Mouse (Mus musculus) bone marrow macrophage, adult 2 months (primary cell): ENCODE data around the gene Cfap221. TPM values are rescaled to one million over a fixed set of nuclear protein-coding genes. Genes with fewer than 3 reads are reported as not detected.

ENCODE experiments used
- H3K27ac ChIP-seq: 2 replicates; pipeline ENCODE4 v1.5.1; 2012; ENCODE audit warnings: low read depth, low read length; ENCODE audit not compliant: insufficient read depth
- H3K4me1 ChIP-seq: 2 replicates; pipeline ENCODE4 v1.6.1; 2012; ENCODE audit warnings: low read length; ENCODE audit not compliant: control insufficient read depth, insufficient read depth
- H3K4me3 ChIP-seq: 2 replicates; pipeline ENCODE4 v1.5.1; 2012; ENCODE audit warnings: mild to moderate bottlenecking, low read length, moderate library complexity; ENCODE audit not compliant: insufficient read depth
- CTCF ChIP-seq: IDR thresholded peaks from 2 replicates; pipeline ENCODE4 v1.5.1; 2012; ENCODE audit warnings: low read depth, mild to moderate bottlenecking, low read length, moderate library complexity
- POLR2A ChIP-seq: IDR thresholded peaks from 2 replicates; pipeline ENCODE4 v1.6.1; 2012; ENCODE audit warnings: mild to moderate bottlenecking, low read depth, low read length, borderline replicate concordance
- polyA plus RNA-seq: library from polyadenylated mRNA; stranded (reverse); fragments of >200 nt; gene quantifications from 2 replicates; pipeline ENCODE4 v1.2.4, GENCODE M21; 2012; ENCODE audit not compliant: missing spikeins, insufficient read depth, insufficient read length

The Cfap221 gene
- polyA plus RNA-seq, 1 experiment = not detected

GRCm38 (mm10) chr1:119959464-119959863 is 37.6 kb downstream of the Cfap221 start:
- H3K27ac ChIP-seq = no peak overlapping the region
- H3K4me1 ChIP-seq = no peaks in the 10 kb centered on the region
- no peak overlapping the region for H3K4me3 ChIP-seq
- TF ChIP-seq POLR2A = no peak
- no peak for TF ChIP-seq CTCF

GRCm38 (mm10) chr1:119957716-119958222 is 39.3 kb downstream of the Cfap221 start:
- no peak overlapping the region for H3K4me3 ChIP-seq
- H3K4me1 ChIP-seq = no peaks in the 10 kb centered on the region
- TF ChIP-seq CTCF (no peak), POLR2A (no peak)
- no peak overlapping the region for H3K27ac ChIP-seq

- no peaks in the 10 kb centered on the region for H3K4me1 ChIP-seq
- H3K27ac ChIP-seq = no peak overlapping the region
- no peak overlapping the region for H3K4me3 ChIP-seq
- TF ChIP-seq CTCF (no peak), POLR2A (no peak)
Observed at GRCm38 (mm10) chr1:119954680-119955079, 42.4 kb downstream of the Cfap221 start.

- TF ChIP-seq CTCF (no peak), POLR2A (no peak)
- H3K4me1 ChIP-seq = no peaks in the 10 kb centered on the region
Observed at GRCm38 (mm10) chr1:119953456-119953855, 43.6 kb downstream of the Cfap221 start.

GRCm38 (mm10) chr1:119950086-119950485 is 46.9 kb downstream of the Cfap221 start:
- Histone ChIP-seq H3K27ac (no peak overlapping the region), H3K4me3 (no peak overlapping the region), H3K4me1 (no peaks in the 10 kb centered on the region)
- TF ChIP-seq POLR2A (no peak), CTCF (no peak)

More at GRCm38 (mm10) chr1:119953456-119953855, 43.6 kb downstream of the Cfap221 start:
- Histone ChIP-seq H3K4me3 (no peak overlapping the region), H3K27ac (no peak overlapping the region)

- peaks cover 2% of the 10 kb centered on the region; the same call in 1 of the 2 replicates for H3K4me1 ChIP-seq
- no peak overlapping the region for H3K27ac ChIP-seq
- no peak for TF ChIP-seq CTCF
- TF ChIP-seq POLR2A = no peak
- H3K4me3 ChIP-seq = no peak overlapping the region
Observed at GRCm38 (mm10) chr1:119936861-119937260, 60.2 kb downstream of the Cfap221 start.

GRCm38 (mm10) chr1:119931421-119932150 is 65.4 kb downstream of the Cfap221 start:
- Histone ChIP-seq H3K27ac (no peak overlapping the region), H3K4me1 (peaks cover 2% of the 10 kb centered on the region; the same call in 1 of the 2 replicates), H3K4me3 (no peak overlapping the region)
- TF ChIP-seq CTCF = no peak
- no peak for TF ChIP-seq POLR2A

GRCm38 (mm10) chr1:119929715-119930114 is 67.3 kb downstream of the Cfap221 start:
- Histone ChIP-seq H3K27ac (no peak overlapping the region), H3K4me3 (no peak overlapping the region), H3K4me1 (peaks cover 5% of the 10 kb centered on the region)
- no peak for TF ChIP-seq POLR2A
- no peak for TF ChIP-seq CTCF

GRCm38 (mm10) chr1:119919299-119919698 is 77.7 kb downstream of the Cfap221 start:
- Histone ChIP-seq H3K4me1 (peaks cover 5% of the 10 kb centered on the region), H3K4me3 (no peak overlapping the region), H3K27ac (no peak overlapping the region)
- no peak for TF ChIP-seq CTCF

- no peak overlapping the region for H3K4me3 ChIP-seq
- TF ChIP-seq CTCF = no peak
- no peak for TF ChIP-seq POLR2A
- H3K4me1 ChIP-seq = peaks cover 11% of the 10 kb centered on the region
- H3K27ac ChIP-seq = no peak overlapping the region
Observed at GRCm38 (mm10) chr1:119916823-119917371, 80.1 kb downstream of the Cfap221 start.
